Mouse (Mus musculus) limb, embryonic 13.5 days (tissue): ENCODE measurements around the gene Slc35a3. TPM values are rescaled to one million over a fixed set of nuclear protein-coding genes. Genes with fewer than 3 reads are reported as not detected.

ENCODE experiments used
- ATAC-seq: fragments of 200-750 bp; cut with Nextera tagmentation; 2 replicates; pipeline ENCODE4 v1.8.0; 2017; ENCODE audit warnings: low read depth, moderate number of reproducible peaks, moderate TSS enrichment; ENCODE audit not compliant: low FRiP score
- H3K27ac ChIP-seq: fragments of 300-500 bp; sonication (generic); 2 replicates; pipeline ENCODE4 v1.5.1; 2015; ENCODE audit warnings: inconsistent platforms, mild to moderate bottlenecking, moderate library complexity
- H3K27me3 ChIP-seq: fragments of 300-500 bp; sonication (generic); 2 replicates; pipeline ENCODE4 v1.6.1; 2015; ENCODE audit warnings: mild to moderate bottlenecking, inconsistent platforms
- H3K36me3 ChIP-seq: fragments of 300-500 bp; sonication (generic); 2 replicates; pipeline ENCODE4 v1.6.1; 2015; ENCODE audit warnings: inconsistent platforms, mild to moderate bottlenecking, moderate library complexity
- H3K4me1 ChIP-seq: fragments of 300-500 bp; sonication (generic); 2 replicates; pipeline ENCODE4 v1.6.1; 2015; ENCODE audit warnings: inconsistent platforms
- H3K4me2 ChIP-seq: fragments of 300-500 bp; sonication (generic); replicated peaks from 2 replicates; pipeline ENCODE4 v1.6.1; 2015; ENCODE audit warnings: inconsistent platforms, mild to moderate bottlenecking, moderate library complexity
- H3K4me3 ChIP-seq: fragments of 300-500 bp; sonication (generic); 2 replicates; pipeline ENCODE4 v1.5.1; 2015; ENCODE audit warnings: moderate library complexity, mild to moderate bottlenecking, inconsistent platforms
- H3K9ac ChIP-seq: fragments of 300-500 bp; sonication (generic); 2 replicates; pipeline ENCODE4 v1.6.1; 2015; ENCODE audit warnings: mild to moderate bottlenecking, inconsistent platforms
- H3K9me3 ChIP-seq: fragments of 300-500 bp; sonication (generic); 2 replicates; pipeline ENCODE4 v1.6.1; 2016; ENCODE audit warnings: inconsistent platforms
- WGBS: fragments of 180-500 bp; shearing (Covaris S2); methylation state at CpG from one replicate; pipeline ENCODE4 v1.1.7; 2015; 5-methylcytosine and 5-hydroxymethylcytosine counted together
- polyA plus RNA-seq: library from polyadenylated mRNA; unstranded; fragments of >200 nt; fragmentation: Nextera tagmentation; extraction: Ambion mirVana; gene quantifications from 2 replicates; pipeline ENCODE4 v1.2.1, GENCODE M21; 2015

The Slc35a3 gene
- polyA plus RNA-seq, 1 experiment from 2014 or later = 11.9 TPM

- H3K4me2 ChIP-seq = no peak overlapping the region
Observed at GRCm38 (mm10) chr3:116652033-116652446, 60.6 kb downstream of the Slc35a3 start.

GRCm38 (mm10) chr3:116650698-116651097 is 61.9 kb downstream of the Slc35a3 start:
- Histone ChIP-seq H3K4me3 (no peak overlapping the region), H3K9ac (no peak overlapping the region), H3K4me2 (no peak overlapping the region), H3K9me3 (no peaks in the 10 kb centered on the region), H3K27me3 (no peaks in the 10 kb centered on the region), H3K4me1 (peaks cover 13% of the 10 kb centered on the region), H3K36me3 (peaks cover 44% of the 10 kb centered on the region), H3K27ac (no peak overlapping the region)
- ATAC-seq = no peak
- 95% methylated on average over 9 of the region's 9 CpGs for whole genome bisulfite sequencing

More at GRCm38 (mm10) chr3:116652033-116652446, 60.6 kb downstream of the Slc35a3 start:
- no peak for ATAC-seq
- H3K27ac ChIP-seq = no peak overlapping the region
- H3K4me1 ChIP-seq = peaks cover 13% of the 10 kb centered on the region
- peaks cover 31% of the 10 kb centered on the region for H3K36me3 ChIP-seq
- no peak overlapping the region for H3K9ac ChIP-seq
- H3K27me3 ChIP-seq = no peaks in the 10 kb centered on the region
- H3K4me3 ChIP-seq = no peak overlapping the region
- WGBS = 70% methylated on average over 3 of the region's 3 CpGs
- no peaks in the 10 kb centered on the region for H3K9me3 ChIP-seq

GRCm38 (mm10) chr3:116648805-116649204 is 63.8 kb downstream of the Slc35a3 start:
- Histone ChIP-seq H3K27ac (no peak overlapping the region), H3K27me3 (no peaks in the 10 kb centered on the region), H3K4me2 (no peak overlapping the region), H3K4me1 (peaks cover 11% of the 10 kb centered on the region), H3K4me3 (no peak overlapping the region), H3K9me3 (no peaks in the 10 kb centered on the region), H3K36me3 (peaks cover 60% of the 10 kb centered on the region), H3K9ac (no peak overlapping the region)
- ATAC-seq = no peak
- 94% methylated on average over 7 of the region's 7 CpGs for WGBS

DNA sequence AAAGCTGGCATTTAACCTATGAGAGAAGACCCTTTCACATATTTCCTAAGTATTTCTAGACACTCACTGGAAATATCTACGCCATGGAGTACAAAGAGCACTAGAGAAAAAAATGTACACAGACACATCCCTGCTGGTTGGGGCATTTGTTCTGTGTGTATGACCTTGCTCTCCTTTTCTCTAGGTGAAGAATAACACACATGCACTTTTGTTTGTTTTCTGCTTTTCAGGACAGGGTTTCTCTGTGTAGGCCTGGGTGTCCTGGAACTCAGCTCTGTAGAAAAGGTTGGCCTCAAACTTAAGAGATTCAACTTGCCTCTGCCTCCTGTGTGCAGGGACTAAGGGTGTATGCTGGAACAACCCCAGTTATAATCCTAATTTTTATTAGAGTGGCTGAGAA is 66.2 kb downstream of the Slc35a3 start:
- ATAC-seq = no peak
- H3K4me3 ChIP-seq = no peak overlapping the region
- WGBS = 95% methylated on average over 1 of the region's 1 CpGs
- H3K9me3 ChIP-seq = no peaks in the 10 kb centered on the region
- no peak overlapping the region for H3K4me2 ChIP-seq
- peaks cover 83% of the 10 kb centered on the region for H3K36me3 ChIP-seq
- no peaks in the 10 kb centered on the region for H3K4me1 ChIP-seq
- no peak overlapping the region for H3K27ac ChIP-seq
- H3K27me3 ChIP-seq = no peaks in the 10 kb centered on the region
- H3K9ac ChIP-seq = no peak overlapping the region

- Histone ChIP-seq H3K4me1 (no peaks in the 10 kb centered on the region), H3K27me3 (no peaks in the 10 kb centered on the region), H3K9ac (no peak overlapping the region), H3K9me3 (no peaks in the 10 kb centered on the region), H3K36me3 (peaks cover 95% of the 10 kb centered on the region), H3K27ac (no peak overlapping the region), H3K4me3 (no peak overlapping the region), H3K4me2 (no peak overlapping the region)
- no peak for ATAC-seq
- 87% methylated on average over 2 of the region's 2 CpGs for WGBS
Observed at GRCm38 (mm10) chr3:116642373-116642772, 70.3 kb downstream of the Slc35a3 start.

- WGBS = 91% methylated on average over 6 of the region's 6 CpGs
- Histone ChIP-seq H3K9me3 (no peaks in the 10 kb centered on the region), H3K4me3 (no peak overlapping the region), H3K36me3 (peaks cover 95% of the 10 kb centered on the region), H3K4me1 (no peaks in the 10 kb centered on the region), H3K27ac (no peak overlapping the region), H3K9ac (no peak overlapping the region), H3K27me3 (no peaks in the 10 kb centered on the region), H3K4me2 (no peak overlapping the region)
- no peak for ATAC-seq
Observed at GRCm38 (mm10) chr3:116641811-116642371, 70.7 kb downstream of the Slc35a3 start.

DNA sequence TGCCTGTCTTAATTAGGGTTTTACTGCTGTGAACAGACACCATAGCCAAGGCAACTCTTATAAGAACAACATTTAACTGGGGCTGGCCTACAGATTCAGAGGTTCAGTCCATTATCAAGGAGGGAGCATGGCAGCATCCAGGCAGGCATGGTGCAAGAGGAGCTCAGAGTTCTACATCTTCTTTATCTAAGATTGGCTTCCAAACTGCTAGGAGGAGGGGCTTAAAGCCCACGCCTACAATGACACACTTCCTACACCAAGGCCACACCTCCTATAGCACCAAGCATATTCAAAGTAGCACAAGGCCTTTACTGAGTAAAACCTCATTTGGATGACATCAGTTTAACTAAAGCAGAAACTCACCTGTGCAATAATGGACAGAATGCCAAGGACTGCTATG is 72.6 kb downstream of the Slc35a3 start:
- WGBS = 83% methylated on average over 1 of the region's 1 CpGs
- H3K27ac ChIP-seq = no peak overlapping the region
- no peaks in the 10 kb centered on the region for H3K9me3 ChIP-seq
- no peak overlapping the region for H3K9ac ChIP-seq
- no peak overlapping the region for H3K4me3 ChIP-seq
- H3K27me3 ChIP-seq = no peaks in the 10 kb centered on the region
- no peak for ATAC-seq
- no peak overlapping the region for H3K4me2 ChIP-seq
- peaks cover 93% of the 10 kb centered on the region for H3K36me3 ChIP-seq
- no peaks in the 10 kb centered on the region for H3K4me1 ChIP-seq

DNA sequence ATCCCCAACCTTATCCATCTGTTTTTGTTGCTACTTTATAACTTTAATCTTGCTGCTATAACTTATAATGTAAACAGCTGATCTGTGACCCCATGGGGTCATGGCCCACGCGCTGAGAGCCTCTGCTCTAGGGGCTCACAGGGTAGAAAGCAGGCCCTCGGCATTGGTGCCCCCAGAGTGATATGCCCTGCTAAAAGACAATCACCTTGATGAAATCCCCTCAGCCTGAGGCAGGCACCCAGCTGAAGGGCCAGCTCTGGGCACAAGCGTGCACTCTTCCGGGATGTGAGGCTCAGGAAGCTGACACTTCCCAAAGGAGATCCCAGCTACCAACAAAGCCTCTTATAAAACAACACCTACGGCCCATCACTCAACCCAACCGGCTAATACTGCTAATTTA is 74.1 kb downstream of the Slc35a3 start:
- Histone ChIP-seq H3K4me1 (no peaks in the 10 kb centered on the region), H3K27ac (no peak overlapping the region), H3K4me2 (no peak overlapping the region), H3K9me3 (no peaks in the 10 kb centered on the region), H3K27me3 (no peaks in the 10 kb centered on the region), H3K4me3 (no peak overlapping the region), H3K9ac (no peak overlapping the region), H3K36me3 (peaks cover 96% of the 10 kb centered on the region)
- WGBS = 88% methylated on average over 7 of the region's 7 CpGs
- ATAC-seq = no peak

- Histone ChIP-seq H3K27me3 (no peaks in the 10 kb centered on the region), H3K36me3 (peaks cover 95% of the 10 kb centered on the region), H3K4me3 (no peak overlapping the region), H3K4me2 (no peak overlapping the region), H3K27ac (no peak overlapping the region), H3K4me1 (no peaks in the 10 kb centered on the region), H3K9ac (no peak overlapping the region), H3K9me3 (no peaks in the 10 kb centered on the region)
- 84% methylated on average over 9 of the region's 9 CpGs for WGBS
- ATAC-seq = no peak
Observed at GRCm38 (mm10) chr3:116637693-116638476, 74.7 kb downstream of the Slc35a3 start.

DNA sequence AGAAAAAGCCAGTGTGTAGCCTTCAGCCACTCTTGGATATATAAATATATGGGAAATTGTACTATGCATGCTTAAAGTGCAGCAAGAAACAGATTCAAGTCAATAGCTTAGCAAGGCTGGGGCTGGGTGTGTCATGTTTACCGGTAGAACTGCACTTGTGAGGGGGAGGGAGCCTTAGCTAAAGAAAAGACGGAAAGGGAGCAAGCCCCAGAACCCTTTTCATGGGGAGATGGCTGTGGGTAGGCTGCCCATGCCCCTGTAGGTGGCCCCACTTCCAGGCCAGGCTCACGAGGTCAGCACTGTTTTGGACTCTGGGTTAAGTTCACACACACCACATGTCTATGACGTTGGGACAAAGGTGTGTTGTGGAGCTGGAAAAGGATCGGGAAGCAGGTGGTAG is 76.8 kb downstream of the Slc35a3 start:
- ATAC-seq = no peak
- Histone ChIP-seq H3K27ac (no peak overlapping the region), H3K36me3 (peaks cover 88% of the 10 kb centered on the region), H3K27me3 (no peaks in the 10 kb centered on the region), H3K4me3 (no peak overlapping the region), H3K4me1 (no peaks in the 10 kb centered on the region), H3K9me3 (no peaks in the 10 kb centered on the region), H3K4me2 (no peak overlapping the region), H3K9ac (no peak overlapping the region)
- 72% methylated on average over 5 of the region's 5 CpGs for WGBS

GRCm38 (mm10) chr3:116634853-116635252 is 77.8 kb downstream of the Slc35a3 start:
- ATAC-seq = no peak
- H3K36me3 ChIP-seq = peaks cover 88% of the 10 kb centered on the region

GRCm38 (mm10) chr3:116634091-116634490 is 78.5 kb downstream of the Slc35a3 start:
- 91% methylated on average over 3 of the region's 3 CpGs for WGBS
- H3K4me1 ChIP-seq = no peaks in the 10 kb centered on the region

More at GRCm38 (mm10) chr3:116634853-116635252, 77.8 kb downstream of the Slc35a3 start:
- WGBS = 90% methylated on average over 8 of the region's 8 CpGs
- Histone ChIP-seq H3K4me2 (no peak overlapping the region), H3K4me3 (no peak overlapping the region), H3K27me3 (no peaks in the 10 kb centered on the region), H3K4me1 (no peaks in the 10 kb centered on the region), H3K9ac (no peak overlapping the region), H3K27ac (no peak overlapping the region), H3K9me3 (no peaks in the 10 kb centered on the region)

More at GRCm38 (mm10) chr3:116634091-116634490, 78.5 kb downstream of the Slc35a3 start:
- no peak overlapping the region for H3K4me3 ChIP-seq
- H3K27me3 ChIP-seq = no peaks in the 10 kb centered on the region
- ATAC-seq = no peak
- H3K27ac ChIP-seq = no peak overlapping the region
- H3K36me3 ChIP-seq = peaks cover 84% of the 10 kb centered on the region
- no peaks in the 10 kb centered on the region for H3K9me3 ChIP-seq
- no peak overlapping the region for H3K9ac ChIP-seq
- no peak overlapping the region for H3K4me2 ChIP-seq
